Mouse (Mus musculus): ENCODE results near the gene Cct2. TPM values are rescaled to one million over a fixed set of nuclear protein-coding genes. Genes with fewer than 3 reads are reported as not detected.

The Cct2 gene
- polyA plus RNA-seq, 1 experiment from 2014 or later = 112 TPM

DNA sequence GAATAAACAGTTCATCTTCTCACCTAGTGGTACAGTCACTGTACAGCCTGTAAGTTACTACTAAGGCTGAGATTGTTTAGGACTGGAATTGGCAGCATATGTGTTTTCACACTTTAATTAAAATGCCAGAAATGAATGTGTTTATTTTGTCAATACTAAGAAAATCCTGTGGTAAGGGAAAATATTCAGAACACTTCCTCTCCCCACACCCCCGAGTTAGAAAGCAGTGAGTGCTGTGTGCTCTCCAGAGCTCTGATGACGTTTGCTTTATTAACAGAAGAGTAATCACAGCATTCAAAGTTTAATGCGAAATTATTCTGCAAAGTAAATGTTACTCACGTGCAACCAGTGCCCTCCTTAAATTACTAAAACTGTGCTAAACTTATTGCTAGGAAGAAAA, 26.0 kb upstream of the Cct2 start:
- WGBS = 54% methylated on average over 4 of the region's 4 CpGs
- H3K36me3 ChIP-seq (ENCODE audit: control insufficient read depth, insufficient read depth) = peaks cover 26% of the 10 kb centered on the region
- no peak overlapping the region for H3K9ac ChIP-seq (ENCODE audit: low read depth, low read length)
- no peak overlapping the region for H3K4me3 ChIP-seq (ENCODE audit: low read depth, low read length)
- no peaks in the 10 kb centered on the region for H3K9me3 ChIP-seq (ENCODE audit: control insufficient read depth)
- no peak overlapping the region for H3K27ac ChIP-seq (ENCODE audit: low read depth, low read length)
- no peak overlapping the region for H3K4me2 ChIP-seq (replicated peaks; ENCODE audit: low read depth)
- no peak for TF ChIP-seq CTCF (IDR thresholded peaks at IDR 0.05; ENCODE audit: low read depth)
- no peak for ATAC-seq
- H3K4me1 ChIP-seq (replicated peaks; ENCODE audit: control insufficient read depth, insufficient read depth, low read length) = no peaks in the 10 kb centered on the region
- no peaks in the 10 kb centered on the region for H3K27me3 ChIP-seq (replicated peaks; ENCODE audit: control insufficient read depth, insufficient read depth, low read length)

DNA sequence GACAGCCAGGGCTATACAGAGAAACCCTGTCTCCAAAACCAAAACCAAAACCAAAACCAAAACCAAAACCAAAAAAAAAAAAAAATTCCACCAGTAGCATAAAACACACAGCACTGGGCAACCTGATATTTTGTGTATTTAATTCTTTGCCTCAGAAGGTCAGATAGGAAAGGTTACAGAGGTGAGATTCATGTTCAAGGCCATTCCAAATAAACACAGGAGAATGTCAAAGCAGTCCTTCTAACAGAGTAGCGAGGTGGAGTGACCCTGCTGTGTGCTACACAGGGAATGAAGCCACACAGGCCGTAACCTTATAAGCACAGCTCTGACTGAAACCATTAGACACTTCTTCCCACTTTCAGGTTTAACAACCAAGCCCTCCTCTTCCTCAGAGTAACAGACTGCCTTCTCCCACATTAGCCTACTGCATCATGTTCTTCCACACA, 18.3 kb upstream of the Cct2 start:
- H3K4me2 ChIP-seq (replicated peaks; ENCODE audit: low read depth) = no peak overlapping the region
- WGBS = 78% methylated on average over 2 of the region's 2 CpGs
- H3K4me3 ChIP-seq (ENCODE audit: low read depth, low read length) = no peak overlapping the region
- H3K9ac ChIP-seq (ENCODE audit: low read depth, low read length) = no peak overlapping the region
- no peaks in the 10 kb centered on the region for H3K27me3 ChIP-seq (replicated peaks; ENCODE audit: control insufficient read depth, insufficient read depth, low read length)
- H3K27ac ChIP-seq (ENCODE audit: low read depth, low read length) = no peak overlapping the region
- ATAC-seq = no peak
- TF ChIP-seq CTCF (IDR thresholded peaks at IDR 0.05; ENCODE audit: low read depth) = no peak
- H3K36me3 ChIP-seq (ENCODE audit: control insufficient read depth, insufficient read depth) = peaks cover 54% of the 10 kb centered on the region
- H3K4me1 ChIP-seq (replicated peaks; ENCODE audit: control insufficient read depth, insufficient read depth, low read length) = no peaks in the 10 kb centered on the region
- no peaks in the 10 kb centered on the region for H3K9me3 ChIP-seq (ENCODE audit: control insufficient read depth)

DNA sequence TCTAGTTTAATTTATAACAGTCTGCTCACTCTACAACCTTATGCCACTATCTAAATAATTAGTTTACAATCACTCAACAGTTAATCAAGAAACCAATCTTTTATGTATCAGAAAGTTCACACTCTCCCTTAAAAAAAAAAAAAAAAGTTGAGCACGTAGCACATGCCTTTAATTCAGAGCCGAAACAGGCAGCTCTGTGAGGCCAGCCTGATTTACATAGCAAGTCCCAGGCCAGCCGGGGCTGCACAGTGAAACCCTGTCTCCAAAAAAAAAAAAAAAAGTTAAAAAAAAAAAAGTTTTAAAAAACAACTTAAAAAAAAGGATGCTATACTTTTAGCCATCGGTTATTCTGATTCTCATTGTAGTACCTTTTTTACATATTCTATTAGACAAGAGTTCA, 17.7 kb upstream of the Cct2 start:
- Histone ChIP-seq H3K9me3 (ENCODE audit: control insufficient read depth) (no peaks in the 10 kb centered on the region), H3K4me1 (replicated peaks; ENCODE audit: control insufficient read depth, insufficient read depth, low read length) (no peaks in the 10 kb centered on the region), H3K27me3 (replicated peaks; ENCODE audit: control insufficient read depth, insufficient read depth, low read length) (no peaks in the 10 kb centered on the region), H3K27ac (ENCODE audit: low read depth, low read length) (no peak overlapping the region), H3K4me2 (replicated peaks; ENCODE audit: low read depth) (no peak overlapping the region), H3K36me3 (ENCODE audit: control insufficient read depth, insufficient read depth) (peaks cover 60% of the 10 kb centered on the region), H3K9ac (ENCODE audit: low read depth, low read length) (no peak overlapping the region), H3K4me3 (ENCODE audit: low read depth, low read length) (no peak overlapping the region)
- no peak for TF ChIP-seq CTCF (IDR thresholded peaks at IDR 0.05; ENCODE audit: low read depth)
- ATAC-seq = no peak
- WGBS = 84% methylated on average over 4 of the region's 4 CpGs

DNA sequence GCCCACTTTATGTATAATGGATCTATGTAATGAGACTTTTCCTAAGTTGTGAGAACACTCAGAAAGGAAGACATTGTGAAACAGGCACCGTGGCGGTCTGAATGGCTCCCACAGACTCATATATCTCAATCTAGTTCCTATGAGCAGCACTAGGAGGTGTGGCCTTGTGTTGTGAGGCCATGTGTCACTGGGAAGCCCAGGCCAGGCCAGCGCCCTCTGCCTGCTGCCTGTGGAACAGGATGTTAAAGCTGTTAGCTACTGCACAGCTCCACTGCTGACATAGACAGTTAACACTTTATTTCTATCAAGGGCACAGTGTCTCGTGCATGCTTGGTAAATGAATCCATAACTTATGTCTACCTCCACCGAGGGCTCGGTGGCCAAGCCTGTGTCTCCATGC, 14.7 kb upstream of the Cct2 start:
- H3K4me1 ChIP-seq (replicated peaks; ENCODE audit: control insufficient read depth, insufficient read depth, low read length) = no peaks in the 10 kb centered on the region
- peak; percentile 83 for TF ChIP-seq CTCF (IDR thresholded peaks at IDR 0.05; ENCODE audit: low read depth)
- H3K36me3 ChIP-seq (ENCODE audit: control insufficient read depth, insufficient read depth) = peaks cover 60% of the 10 kb centered on the region
- H3K9me3 ChIP-seq (ENCODE audit: control insufficient read depth) = no peaks in the 10 kb centered on the region
- no peaks in the 10 kb centered on the region for H3K27me3 ChIP-seq (replicated peaks; ENCODE audit: control insufficient read depth, insufficient read depth, low read length)
- 77% methylated on average over 6 of the region's 6 CpGs for WGBS
- no peak overlapping the region for H3K4me3 ChIP-seq (ENCODE audit: low read depth, low read length)
- H3K4me2 ChIP-seq (replicated peaks; ENCODE audit: low read depth) = no peak overlapping the region
- H3K9ac ChIP-seq (ENCODE audit: low read depth, low read length) = no peak overlapping the region
- no peak overlapping the region for H3K27ac ChIP-seq (ENCODE audit: low read depth, low read length)
- ATAC-seq = peak; percentile 75

DNA sequence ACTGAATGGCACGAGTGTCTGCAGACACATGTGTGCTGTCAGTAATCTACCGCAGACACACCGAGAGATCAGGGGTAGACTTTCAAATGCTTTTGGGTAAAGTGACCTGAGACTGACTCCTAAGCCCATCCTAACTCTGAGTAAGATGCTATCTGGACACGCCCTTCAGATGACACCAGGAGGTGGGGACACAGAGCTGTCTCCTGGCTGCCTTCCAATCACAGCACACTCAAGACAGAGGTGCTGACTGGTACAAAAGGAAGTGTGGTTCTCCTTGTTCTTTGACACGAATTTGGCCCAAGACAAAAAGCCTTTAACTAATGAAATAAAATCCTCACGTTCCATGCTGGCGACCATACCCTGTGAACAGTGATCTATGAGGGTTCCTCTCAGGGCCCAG, 9.6 kb upstream of the Cct2 start:
- 84% methylated on average over 7 of the region's 7 CpGs for WGBS
- Histone ChIP-seq H3K4me3 (ENCODE audit: low read depth, low read length) (no peak overlapping the region), H3K4me1 (replicated peaks; ENCODE audit: control insufficient read depth, insufficient read depth, low read length) (no peaks in the 10 kb centered on the region), H3K27ac (ENCODE audit: low read depth, low read length) (no peak overlapping the region), H3K4me2 (replicated peaks; ENCODE audit: low read depth) (no peak overlapping the region), H3K9me3 (ENCODE audit: control insufficient read depth) (no peaks in the 10 kb centered on the region), H3K9ac (ENCODE audit: low read depth, low read length) (no peak overlapping the region), H3K27me3 (replicated peaks; ENCODE audit: control insufficient read depth, insufficient read depth, low read length) (no peaks in the 10 kb centered on the region), H3K36me3 (ENCODE audit: control insufficient read depth, insufficient read depth) (peaks cover 50% of the 10 kb centered on the region)
- no peak for TF ChIP-seq CTCF (IDR thresholded peaks at IDR 0.05; ENCODE audit: low read depth)
- no peak for ATAC-seq

DNA sequence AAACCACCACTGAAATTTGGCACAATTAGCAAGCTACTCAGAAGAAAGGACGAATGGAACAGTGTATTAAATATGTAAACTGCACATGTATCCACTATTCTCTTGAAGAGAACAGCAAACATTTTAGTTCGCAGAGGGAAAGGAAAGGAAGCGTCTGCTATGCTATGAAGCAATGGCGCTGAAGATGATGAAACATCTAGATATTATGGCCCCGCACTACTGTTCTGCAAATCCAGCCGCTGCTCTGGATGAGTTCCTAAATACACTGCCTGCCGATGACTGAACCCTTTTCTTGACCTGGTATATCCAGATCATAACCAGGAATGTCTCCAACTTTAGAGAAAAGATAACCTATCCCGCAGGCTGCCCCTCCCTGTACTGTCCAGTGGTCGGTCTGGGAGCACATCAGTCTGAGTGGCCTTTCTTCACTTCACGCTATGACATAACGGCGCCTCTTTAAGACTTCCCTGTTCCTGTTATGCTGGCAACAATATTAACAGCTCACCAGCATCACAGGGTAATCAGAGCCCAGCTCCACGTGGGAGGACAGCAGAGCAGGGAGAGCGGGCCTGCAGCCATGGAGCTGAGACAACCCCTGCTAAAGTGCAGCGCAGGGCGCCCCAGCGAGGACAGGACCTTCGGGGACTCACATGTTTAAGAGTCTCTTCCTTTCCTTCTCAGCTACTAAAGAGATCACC, 8.7 kb upstream of the Cct2 start:
- no peak for TF ChIP-seq CTCF (IDR thresholded peaks at IDR 0.05; ENCODE audit: low read depth)
- H3K36me3 ChIP-seq (ENCODE audit: control insufficient read depth, insufficient read depth) = peaks cover 47% of the 10 kb centered on the region
- no peaks in the 10 kb centered on the region for H3K4me1 ChIP-seq (replicated peaks; ENCODE audit: control insufficient read depth, insufficient read depth, low read length)
- 88% methylated on average over 18 of the region's 18 CpGs for WGBS
- H3K4me3 ChIP-seq (ENCODE audit: low read depth, low read length) = no peak overlapping the region
- no peak for ATAC-seq
- H3K9ac ChIP-seq (ENCODE audit: low read depth, low read length) = no peak overlapping the region
- no peaks in the 10 kb centered on the region for H3K27me3 ChIP-seq (replicated peaks; ENCODE audit: control insufficient read depth, insufficient read depth, low read length)
- H3K4me2 ChIP-seq (replicated peaks; ENCODE audit: low read depth) = no peak overlapping the region
- no peak overlapping the region for H3K27ac ChIP-seq (ENCODE audit: low read depth, low read length)
- H3K9me3 ChIP-seq (ENCODE audit: control insufficient read depth) = no peaks in the 10 kb centered on the region

All from intestine, postnatal 0 days (tissue).